Mouse (Mus musculus) stomach, adult 2 months (tissue): Measurements from ENCODE around the gene Fam217a. TPM values are rescaled to one million over a fixed set of nuclear protein-coding genes. Genes with fewer than 3 reads are reported as not detected.

Source experiments
- polyA plus RNA-seq: library from polyadenylated mRNA; depleted of rRNA; stranded (reverse); fragments of >200 nt; gene quantifications from 2 replicates; pipeline ENCODE4 v1.2.3, GENCODE M21; 2012; rRNA removed

The Fam217a gene
- polyA plus RNA-seq: not detected in 2 replicates

GRCm38 (mm10) chr13:34924210-34924609 is at the start of gene Fam217a, which contains the start of gene 4933417A18Rik:
TSS of gene Fam217a (minus strand) at chr13:34924310.
TSS of gene 4933417A18Rik (plus strand) at chr13:34924409.

GRCm38 (mm10) chr13:34963511-34964397 is 39.6 kb upstream of the Fam217a start, which contains the start of gene Eci3:
TSS of gene Eci3 (minus strand) at chr13:34963810.

GRCm38 (mm10) chr13:34875166-34875710 is 48.9 kb downstream of the Fam217a start, which contains the start of gene Prpf4b:
TSS of gene Prpf4b (plus strand) at chr13:34875302.

Other genes with a start within 250 kb of the Fam217a start
- not detected in 2 replicates for gene Fam50b, start 189.5 kb downstream of the Fam217a start, polyA plus RNA-seq
- 0.74 and 1.2 TPM in 2 replicates for gene Prpf4b, start 49.0 kb downstream of the Fam217a start, polyA plus RNA-seq
- gene 4933417A18Rik, start 99 bp upstream of the Fam217a start, polyA plus RNA-seq: not detected in 2 replicates
- not detected in 2 replicates for gene Eci3, start 39.5 kb upstream of the Fam217a start, polyA plus RNA-seq
- 6.9 and 8.6 TPM in 2 replicates for gene Eci2, start 102.8 kb upstream of the Fam217a start, polyA plus RNA-seq